Comparison of ENCODE assay signal across 13 mouse cellular contexts in the genomic region with DNA sequence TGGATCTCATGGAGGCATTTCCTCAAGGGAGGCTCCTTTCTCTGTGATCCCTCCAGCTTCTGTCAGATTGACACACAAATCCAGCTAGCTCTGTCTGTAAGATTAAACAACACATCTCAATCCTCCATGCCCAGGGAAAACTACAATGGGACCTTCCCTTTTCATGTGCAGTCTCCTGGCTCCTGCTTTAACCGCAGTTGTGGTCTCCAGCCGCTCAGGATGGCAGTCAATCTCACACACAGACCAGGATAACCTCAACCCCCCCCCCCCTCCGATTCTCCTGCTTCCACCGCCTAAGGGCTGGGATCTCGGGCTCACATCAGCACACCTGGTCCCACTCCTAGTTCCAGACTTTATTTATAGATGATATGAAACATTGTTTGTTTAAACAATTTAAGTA.
"Had no signal": no experiment of that assay in that cellular context is flagged by ENCODE, and none has a peak within 500 bp of the region (broad histone marks: within the 10 kb centered on the region; RNA-seq: fewer than 3 reads in every experiment).

No protein-coding gene starts in this region.

- H3K27me3 ChIP-seq: liver, embryonic 12.5 days; neural tube, embryonic 12.5 days; stomach, embryonic 15.5 days had no signal

- H3K36me3 ChIP-seq: liver, embryonic 12.5 days; neural tube, embryonic 12.5 days; stomach, embryonic 15.5 days had no signal

- H3K4me1 ChIP-seq: liver, embryonic 12.5 days; neural tube, embryonic 12.5 days; stomach, embryonic 15.5 days had no signal

- DNase-seq: lung, adult 18-20 months; lung, embryonic 14.5 days; lung, postnatal 10 days; lung, postnatal 4 days; right cerebral cortex, postnatal 14 days; thymus, adult 2 months; thymus, postnatal 25 days; thymus, postnatal 4 days had no signal

- H3K27ac ChIP-seq: liver, embryonic 12.5 days; liver, embryonic 14.5 days; neural tube, embryonic 12.5 days; stomach, embryonic 15.5 days; stomach, postnatal 0 days had no signal

- H3K9me3 ChIP-seq: liver, embryonic 12.5 days; neural tube, embryonic 12.5 days; stomach, embryonic 15.5 days had no signal

- ATAC-seq: liver, embryonic 12.5 days had no signal

- H3K9ac ChIP-seq: liver, embryonic 12.5 days; liver, embryonic 14.5 days; lung, embryonic 14.5 days; neural tube, embryonic 12.5 days; stomach, embryonic 15.5 days had no signal

- H3K4me3 ChIP-seq: liver, embryonic 12.5 days; neural tube, embryonic 12.5 days; stomach, embryonic 15.5 days had no signal

- H3K4me2 ChIP-seq: liver, embryonic 12.5 days; lung, embryonic 14.5 days; neural tube, embryonic 12.5 days; stomach, embryonic 15.5 days had no signal
